Mouse (Mus musculus): ENCODE data around the gene Inpp5k. TPM values are rescaled to one million over a fixed set of nuclear protein-coding genes. Genes with fewer than 3 reads are reported as not detected.
"Not testable (repeated sequence)": the region's sequence is repeated elsewhere in the genome, so short reads cannot be mapped to it uniquely, and the experiment has no call there.

Gene Inpp5k
- polyA plus RNA-seq, 1 experiment from 2014 or later, result 30.3 TPM

- H3K4me2 ChIP-seq (replicated peaks); H3K27ac ChIP-seq; H3K4me1 ChIP-seq; H3K27me3 ChIP-seq; H3K4me3 ChIP-seq; H3K9ac ChIP-seq; H3K9me3 ChIP-seq (replicated peaks); ATAC-seq (ENCODE audit: low FRiP score): not testable (repeated sequence)
- WGBS, result 90% methylated on average over 3 of the region's 3 CpGs
- peaks cover 80% of the 10 kb centered on the region for H3K36me3 ChIP-seq
Observed at GRCm38 (mm10) chr11:75697464-75697863, 66.7 kb downstream of the Inpp5k start.

Other genes with a start within 250 kb of the Inpp5k start
- gene Serpinf1, start 208.3 kb upstream of the Inpp5k start, polyA plus RNA-seq (2016; fragmentation: Nextera tagmentation; extraction: Ambion mirVana), result 111 and 121 TPM in 2 replicates
- gene Serpinf2, start 191.4 kb upstream of the Inpp5k start, polyA plus RNA-seq (2016; fragmentation: Nextera tagmentation; extraction: Ambion mirVana), result not detected in 2 replicates
- gene Wdr81, start 176.3 kb upstream of the Inpp5k start, polyA plus RNA-seq (2016; fragmentation: Nextera tagmentation; extraction: Ambion mirVana), result 9.3 and 9.6 TPM in 2 replicates
- 11.6 and 13.0 TPM in 2 replicates for gene Tlcd2, start 169.3 kb upstream of the Inpp5k start, polyA plus RNA-seq (2016; fragmentation: Nextera tagmentation; extraction: Ambion mirVana)
- 68.9 and 74.2 TPM in 2 replicates for gene Prpf8, start 144.2 kb upstream of the Inpp5k start, polyA plus RNA-seq (2016; fragmentation: Nextera tagmentation; extraction: Ambion mirVana)
- 0.68 and 0.75 TPM in 2 replicates for gene Rilp, start 120.9 kb upstream of the Inpp5k start, polyA plus RNA-seq (2016; fragmentation: Nextera tagmentation; extraction: Ambion mirVana)
- gene Scarf1, start 117.4 kb upstream of the Inpp5k start, polyA plus RNA-seq (2016; fragmentation: Nextera tagmentation; extraction: Ambion mirVana), result 5.7 and 5.8 TPM in 2 replicates
- gene Slc43a2, start 99.3 kb upstream of the Inpp5k start, polyA plus RNA-seq (2016; fragmentation: Nextera tagmentation; extraction: Ambion mirVana), result 15.9 and 16.5 TPM in 2 replicates
- gene Pitpna, start 42.9 kb upstream of the Inpp5k start, polyA plus RNA-seq (2016; fragmentation: Nextera tagmentation; extraction: Ambion mirVana), result 116 and 125 TPM in 2 replicates
- gene Myo1c, start 19.5 kb downstream of the Inpp5k start, polyA plus RNA-seq (2016; fragmentation: Nextera tagmentation; extraction: Ambion mirVana), result 18.7 and 19.3 TPM in 2 replicates
- gene Crk, start 48.3 kb downstream of the Inpp5k start, polyA plus RNA-seq (2016; fragmentation: Nextera tagmentation; extraction: Ambion mirVana), result 136 and 138 TPM in 2 replicates
- 1,318 and 1,416 TPM in 2 replicates for gene Ywhae, start 101.9 kb downstream of the Inpp5k start, polyA plus RNA-seq (2016; fragmentation: Nextera tagmentation; extraction: Ambion mirVana)
- gene Doc2b, start 165.1 kb downstream of the Inpp5k start, polyA plus RNA-seq (2016; fragmentation: Nextera tagmentation; extraction: Ambion mirVana), result 0.61 and 0.62 TPM in 2 replicates